Mouse (Mus musculus) heart, adult 2 months (tissue): ENCODE measurements around the gene Fam189a2.

ENCODE experiments used
- EP300 ChIP-seq: fragments of 200-500 bp; IDR thresholded peaks from 2 replicates; pipeline ENCODE4 v1.6.1; 2011; ENCODE audit warnings: low read depth, low read length, control low read depth; ENCODE audit not compliant: insufficient read depth
- POLR2A ChIP-seq: fragments of 200-500 bp; IDR thresholded peaks from 2 replicates; pipeline ENCODE4 v1.6.1; 2011; ENCODE audit warnings: mild to moderate bottlenecking, low read depth, low read length, control low read depth; ENCODE audit not compliant: insufficient read depth

DNA sequence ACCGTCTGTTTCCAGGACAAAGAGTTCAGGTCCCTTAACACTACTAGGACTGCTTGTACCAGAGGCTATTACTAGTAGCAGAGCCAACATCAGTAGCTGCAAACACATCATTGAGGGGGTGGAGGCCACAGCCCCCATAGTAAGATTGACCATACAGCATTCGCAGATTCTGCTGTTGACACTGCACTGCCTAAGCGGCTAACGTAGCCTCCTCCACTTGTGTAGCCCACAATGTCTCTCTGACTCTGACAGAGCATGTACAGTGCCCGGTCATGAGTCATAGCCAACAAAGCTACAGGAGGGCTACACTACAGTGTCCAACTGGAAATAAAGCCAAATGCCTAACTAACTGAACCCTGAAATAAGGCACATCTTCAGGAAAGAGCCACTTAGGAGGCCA, 105.3 kb downstream of the Fam189a2 start:
- TF ChIP-seq POLR2A (no peak), EP300 (no peak)
